14 mouse cellular contexts compared by ENCODE assay signal in genomic region chr17:25686323-25686722, GRCm38 (mm10). TPM values are rescaled to one million over a fixed set of nuclear protein-coding genes. Genes with fewer than 3 reads are reported as not detected.
DNase-seq lines count a peak whose midpoint lies in the region; ATAC-seq and TF ChIP-seq lines count a peak whose summit lies in the region.
"Had no signal": no experiment of that assay in that cellular context is flagged by ENCODE, and none has a peak within 500 bp of the region (broad histone marks: within the 10 kb centered on the region; RNA-seq: fewer than 3 reads in every experiment).

No protein-coding gene starts in this region.

- H3K4me1 ChIP-seq in embryonic facial prominence, embryonic 10.5 days: peaks cover 17% of the 10 kb centered on the region
- no peaks in the 10 kb centered on the region for H3K4me1 ChIP-seq in kidney, adult 2 months (ENCODE audit: control insufficient read depth, insufficient read depth, low read length)
- H3K4me1 ChIP-seq: embryonic facial prominence, embryonic 12.5 days; heart, embryonic 10.5 days; kidney, embryonic 15.5 days had no signal

- no peak overlapping the region for H3K27ac ChIP-seq in left cerebral cortex, adult 2 months
- no peak overlapping the region for H3K27ac ChIP-seq in embryonic facial prominence, embryonic 10.5 days (replicated peaks)
- H3K27ac ChIP-seq in kidney, adult 2 months (ENCODE audit: insufficient read depth, low read depth, low read length): no peak overlapping the region
- H3K27ac ChIP-seq: embryonic facial prominence, embryonic 12.5 days; heart, embryonic 10.5 days; kidney, embryonic 15.5 days; limb, embryonic 15.5 days had no signal

- TF ChIP-seq POLR2A in kidney, adult 2 months (IDR thresholded peaks at IDR 0.05; ENCODE audit: low read depth, low read length): no peak

- peak; percentile 63 for DNase-seq in embryo, embryonic 10 days (ENCODE audit: low spot score)
- no peak for DNase-seq in embryo, embryonic 9.5 days (ENCODE audit: extremely low spot score)
- no peak for DNase-seq in left cerebral cortex, adult 2 months (ENCODE audit: extremely low spot score in 1 of 2, low spot score in 2 of 2)
- DNase-seq in left cerebral cortex, postnatal 14 days (ENCODE audit: low spot score in 2 of 2): no peak
- peak; percentile 24 for DNase-seq in 416B (ENCODE audit: low read depth)
- peak; percentile 63 for DNase-seq in embryonic facial prominence, embryonic 10.5 days (ENCODE audit: low spot score)
- no peak for DNase-seq in kidney, adult 2 months

- H3K27me3 ChIP-seq in embryonic facial prominence, embryonic 10.5 days (replicated peaks; ENCODE audit: low read depth, poor library complexity, severe bottlenecking): peaks cover 9% of the 10 kb centered on the region; the same call in 1 of the 2 replicates
- H3K27me3 ChIP-seq in kidney, adult 2 months (replicated peaks; ENCODE audit: control insufficient read depth, insufficient read depth, low read length): no peaks in the 10 kb centered on the region
- H3K27me3 ChIP-seq: embryonic facial prominence, embryonic 12.5 days had no signal

- ATAC-seq in monocyte, adult 5-6 weeks (replicated peaks; ENCODE audit: insufficient number of reproducible peaks, low FRiP score, low TSS enrichment, poor library complexity, severe bottlenecking): no peak

- H3K9me3 ChIP-seq in embryonic facial prominence, embryonic 10.5 days: no peaks in the 10 kb centered on the region
- H3K9me3 ChIP-seq: embryonic facial prominence, embryonic 12.5 days; heart, embryonic 10.5 days; kidney, embryonic 15.5 days; limb, embryonic 15.5 days had no signal

- TF ChIP-seq CTCF in left cerebral cortex, adult 2 months (IDR thresholded peaks at IDR 0.05): peak; percentile 31
- no peak; the same call in 1 of the 2 replicates for TF ChIP-seq CTCF in kidney, adult 2 months (conservative IDR thresholded peaks at IDR 0.05; ENCODE audit: insufficient read depth, insufficient read length, low read depth, low read length)

- H3K36me3 ChIP-seq in embryonic facial prominence, embryonic 10.5 days (replicated peaks): no peaks in the 10 kb centered on the region
- H3K36me3 ChIP-seq in kidney, adult 2 months (ENCODE audit: control insufficient read depth, insufficient read depth, low read length): no peaks in the 10 kb centered on the region
- H3K36me3 ChIP-seq: embryonic facial prominence, embryonic 12.5 days; heart, embryonic 10.5 days; kidney, embryonic 15.5 days; limb, embryonic 15.5 days had no signal

- intact Hi-C loops in left cerebral cortex, adult 2 months (cut with DNase I): loop anchor here (10.0 kb wide), 1 partner anchor 372 kb away; the partner anchor contains the start of gene Prss29
- intact Hi-C loops in left cerebral cortex, postnatal 14 days (cut with DNase I): no loop called here

- no peak overlapping the region for H3K4me3 ChIP-seq in left cerebral cortex, adult 2 months
- H3K4me3 ChIP-seq in embryonic facial prominence, embryonic 10.5 days: no peak overlapping the region
- H3K4me3 ChIP-seq in kidney, adult 2 months (ENCODE audit: insufficient read depth, low read depth, low read length): no peak overlapping the region
- H3K4me3 ChIP-seq: embryonic facial prominence, embryonic 12.5 days; heart, embryonic 10.5 days; kidney, embryonic 15.5 days; limb, embryonic 15.5 days had no signal

- 55% methylated on average over 7 of the region's 7 CpGs for WGBS in embryonic facial prominence, embryonic 10.5 days
- 38% methylated on average over 7 of the region's 7 CpGs for WGBS in kidney, adult 2 months

RNA-seq across cellular contexts. Expression of gene Gng13, which starts 30.6 kb away (rescaled TPM):
- 100 to 1,000 TPM; 146 to 168 TPM for total RNA-seq in left cerebral cortex, adult 2 months (2021)
- 100 to 1,000 TPM; 125 to 154 TPM for total RNA-seq in left cerebral cortex, postnatal 14 days (2021)
- 1.8 and 2.5 TPM in 2 replicates for polyA plus RNA-seq in embryonic facial prominence, embryonic 10.5 days (2016; fragmentation: Nextera tagmentation; extraction: Ambion mirVana)
- not detected in 3 replicates for total RNA-seq in monocyte, adult 5-6 weeks (2017)
- not detected in 2 replicates for polyA plus RNA-seq in kidney, adult 2 months (2012; rRNA removed)
- polyA plus RNA-seq: C2C12 had no signal

RNA-seq across cellular contexts. Expression of gene Chtf18, which starts 40.9 kb away (rescaled TPM):
- total RNA-seq in left cerebral cortex, adult 2 months (2021): 1 to 10 TPM; 1.3 to 1.4 TPM
- 1 to 10 TPM; 1.9 to 4.3 TPM for total RNA-seq in left cerebral cortex, postnatal 14 days (2021)
- 60.7 and 66.2 TPM in 2 replicates for polyA plus RNA-seq in embryonic facial prominence, embryonic 10.5 days (2016; fragmentation: Nextera tagmentation; extraction: Ambion mirVana)
- total RNA-seq in monocyte, adult 5-6 weeks (2017): 1.1 to 5.0 TPM (median 3.0 TPM) in 3 replicates
- 0.75 and 1.5 TPM in 2 replicates for polyA plus RNA-seq in kidney, adult 2 months (2012; rRNA removed)

RNA-seq across cellular contexts. Expression of gene Rpusd1, which starts 41.1 kb away (rescaled TPM):
- total RNA-seq in left cerebral cortex, adult 2 months (2021): 10 to 100 TPM; 55.6 to 57.4 TPM
- total RNA-seq in left cerebral cortex, postnatal 14 days (2021): 10 to 100 TPM; 34.2 to 35.5 TPM
- 23.7 and 25.5 TPM in 2 replicates for polyA plus RNA-seq in embryonic facial prominence, embryonic 10.5 days (2016; fragmentation: Nextera tagmentation; extraction: Ambion mirVana)
- total RNA-seq in monocyte, adult 5-6 weeks (2017): 0.95 to 2.5 TPM in 2 of 3 replicates, not detected in the other
- polyA plus RNA-seq in kidney, adult 2 months (2012; rRNA removed): 20.7 and 26.4 TPM in 2 replicates

RNA-seq across cellular contexts. Expression of gene Mslnl, which starts 49.5 kb away (rescaled TPM):
- under 1 TPM; 0.45 to 0.47 TPM for total RNA-seq in left cerebral cortex, adult 2 months (2021)
- total RNA-seq in left cerebral cortex, postnatal 14 days (2021): not detected
- 0.11 TPM in 1 of 2 replicates, not detected in the other for polyA plus RNA-seq in embryonic facial prominence, embryonic 10.5 days (2016; fragmentation: Nextera tagmentation; extraction: Ambion mirVana)
- not detected in 3 replicates for total RNA-seq in monocyte, adult 5-6 weeks (2017)
- polyA plus RNA-seq in kidney, adult 2 months (2012; rRNA removed): 0.10 TPM in 1 of 2 replicates, not detected in the other
- total RNA-seq: adrenal gland, postnatal 36 days had no signal
- polyA plus RNA-seq: C2C12; heart, embryonic 10.5 days had no signal

Comparison
In these comparisons a context has a peak if more than half of its experiments do, and no peak if none do; other contexts are left out.
1. DNase-seq: peak in embryo, embryonic 10 days (single experiment), 416B (single experiment) and embryonic facial prominence, embryonic 10.5 days (single experiment); none in embryo, embryonic 9.5 days (single experiment), left cerebral cortex, adult 2 months (0 of 2), left cerebral cortex, postnatal 14 days (0 of 2) and kidney, adult 2 months (single experiment).
2. RNA of gene Gng13, which starts 30.6 kb away (total RNA-seq): 146 to 168 TPM in left cerebral cortex, adult 2 months and 125 to 154 TPM in left cerebral cortex, postnatal 14 days; not detected in monocyte, adult 5-6 weeks; every median in the first group is over 100 times any median in the second.
3. RNA of gene Rpusd1, which starts 41.1 kb away (total RNA-seq): 55.6 to 57.4 TPM in left cerebral cortex, adult 2 months and 34.2 to 35.5 TPM in left cerebral cortex, postnatal 14 days; 0.95 to 2.5 TPM in monocyte, adult 5-6 weeks; every median in the first group is over 10 times any median in the second.